Mouse (Mus musculus): Measurements from ENCODE around the gene Arhgef19. TPM values are rescaled to one million over a fixed set of nuclear protein-coding genes. Genes with fewer than 3 reads are reported as not detected.

Gene Arhgef19
- polyA plus RNA-seq, 1 experiment from 2014 or later, result 5.8 TPM

- WGBS, result 70% methylated on average over 2 of the region's 2 CpGs
- no peak for DNase-seq (ENCODE audit: low spot score)
- Histone ChIP-seq H3K27me3 (ENCODE audit: control insufficient read depth, insufficient read depth, low read length) (no peaks in the 10 kb centered on the region), H3K9ac (replicated peaks; ENCODE audit: low read length) (no peak overlapping the region), H3K36me3 (replicated peaks; ENCODE audit: control insufficient read depth, insufficient read depth, low read depth, low read length) (no peaks in the 10 kb centered on the region), H3K4me1 (ENCODE audit: control insufficient read depth, insufficient read depth, low read length) (no peaks in the 10 kb centered on the region), H3K4me2 (ENCODE audit: low read depth, low read length) (no peak overlapping the region), H3K9me3 (replicated peaks; ENCODE audit: control insufficient read depth, low read length) (no peaks in the 10 kb centered on the region), H3K4me3 (ENCODE audit: low read depth, low read length) (no peak overlapping the region), H3K27ac (replicated peaks; ENCODE audit: low read depth, low read length) (no peak overlapping the region)
- ATAC-seq (replicated peaks; ENCODE audit: insufficient number of reproducible peaks, low FRiP score, low TSS enrichment, low read depth), result no peak
Observed at GRCm38 (mm10) chr4:141221848-141222247, 17.5 kb upstream of the Arhgef19 start.

GRCm38 (mm10) chr4:141222752-141223151 is 16.5 kb upstream of the Arhgef19 start:
- Histone ChIP-seq H3K4me2 (ENCODE audit: low read depth, low read length) (no peak overlapping the region), H3K9ac (replicated peaks; ENCODE audit: low read length) (no peak overlapping the region), H3K4me3 (ENCODE audit: low read depth, low read length) (no peak overlapping the region), H3K36me3 (replicated peaks; ENCODE audit: control insufficient read depth, insufficient read depth, low read depth, low read length) (no peaks in the 10 kb centered on the region), H3K27ac (replicated peaks; ENCODE audit: low read depth, low read length) (no peak overlapping the region), H3K27me3 (ENCODE audit: control insufficient read depth, insufficient read depth, low read length) (no peaks in the 10 kb centered on the region), H3K4me1 (ENCODE audit: control insufficient read depth, insufficient read depth, low read length) (no peaks in the 10 kb centered on the region), H3K9me3 (replicated peaks; ENCODE audit: control insufficient read depth, low read length) (no peaks in the 10 kb centered on the region)
- no peak for ATAC-seq (replicated peaks; ENCODE audit: insufficient number of reproducible peaks, low FRiP score, low TSS enrichment, low read depth)
- DNase-seq (ENCODE audit: low spot score), result no peak
- 89% methylated on average over 5 of the region's 5 CpGs for WGBS

GRCm38 (mm10) chr4:141228687-141229086 is 10.6 kb upstream of the Arhgef19 start:
- ATAC-seq (replicated peaks; ENCODE audit: insufficient number of reproducible peaks, low FRiP score, low TSS enrichment, low read depth), result no peak
- no peak overlapping the region for H3K4me3 ChIP-seq (ENCODE audit: low read depth, low read length)
- H3K4me1 ChIP-seq (ENCODE audit: control insufficient read depth, insufficient read depth, low read length), result no peaks in the 10 kb centered on the region
- H3K27me3 ChIP-seq (ENCODE audit: control insufficient read depth, insufficient read depth, low read length), result no peaks in the 10 kb centered on the region
- H3K36me3 ChIP-seq (replicated peaks; ENCODE audit: control insufficient read depth, insufficient read depth, low read depth, low read length), result no peaks in the 10 kb centered on the region
- no peak overlapping the region for H3K4me2 ChIP-seq (ENCODE audit: low read depth, low read length)
- WGBS, result 85% methylated on average over 7 of the region's 7 CpGs
- no peaks in the 10 kb centered on the region for H3K9me3 ChIP-seq (replicated peaks; ENCODE audit: control insufficient read depth, low read length)
- H3K27ac ChIP-seq (replicated peaks; ENCODE audit: low read depth, low read length), result no peak overlapping the region
- no peak for DNase-seq (ENCODE audit: low spot score)
- H3K9ac ChIP-seq (replicated peaks; ENCODE audit: low read length), result no peak overlapping the region

GRCm38 (mm10) chr4:141233196-141233595 is 6.1 kb upstream of the Arhgef19 start:
- Histone ChIP-seq H3K9ac (replicated peaks; ENCODE audit: low read length) (no peak overlapping the region), H3K4me1 (ENCODE audit: control insufficient read depth, insufficient read depth, low read length) (no peaks in the 10 kb centered on the region), H3K36me3 (replicated peaks; ENCODE audit: control insufficient read depth, insufficient read depth, low read depth, low read length) (no peaks in the 10 kb centered on the region), H3K4me3 (ENCODE audit: low read depth, low read length) (no peak overlapping the region), H3K27ac (replicated peaks; ENCODE audit: low read depth, low read length) (no peak overlapping the region), H3K9me3 (replicated peaks; ENCODE audit: control insufficient read depth, low read length) (no peaks in the 10 kb centered on the region), H3K4me2 (ENCODE audit: low read depth, low read length) (no peak overlapping the region), H3K27me3 (ENCODE audit: control insufficient read depth, insufficient read depth, low read length) (no peaks in the 10 kb centered on the region)
- 88% methylated on average over 4 of the region's 4 CpGs for WGBS
- DNase-seq (ENCODE audit: low spot score) (no peak), ATAC-seq (replicated peaks; ENCODE audit: insufficient number of reproducible peaks, low FRiP score, low TSS enrichment, low read depth) (no peak)

- H3K36me3 ChIP-seq (replicated peaks; ENCODE audit: control insufficient read depth, insufficient read depth, low read depth, low read length), result no peaks in the 10 kb centered on the region
- DNase-seq (ENCODE audit: low spot score) (no peak), ATAC-seq (replicated peaks; ENCODE audit: insufficient number of reproducible peaks, low FRiP score, low TSS enrichment, low read depth) (no peak)
- no peaks in the 10 kb centered on the region for H3K9me3 ChIP-seq (replicated peaks; ENCODE audit: control insufficient read depth, low read length)
- peaks cover 3% of the 10 kb centered on the region; the same call in 1 of the 2 replicates for H3K4me1 ChIP-seq (ENCODE audit: control insufficient read depth, insufficient read depth, low read length)
- H3K4me3 ChIP-seq (ENCODE audit: low read depth, low read length), result no peak overlapping the region
- H3K4me2 ChIP-seq (ENCODE audit: low read depth, low read length), result no peak overlapping the region
- no peak overlapping the region for H3K27ac ChIP-seq (replicated peaks; ENCODE audit: low read depth, low read length)
- H3K9ac ChIP-seq (replicated peaks; ENCODE audit: low read length), result no peak overlapping the region
- whole genome bisulfite sequencing, result 73% methylated on average over 6 of the region's 6 CpGs
- H3K27me3 ChIP-seq (ENCODE audit: control insufficient read depth, insufficient read depth, low read length), result peaks cover 18% of the 10 kb centered on the region
Observed at GRCm38 (mm10) chr4:141235537-141236111, 3.7 kb upstream of the Arhgef19 start.

GRCm38 (mm10) chr4:141236856-141237255 is 2.4 kb upstream of the Arhgef19 start:
- no peaks in the 10 kb centered on the region for H3K36me3 ChIP-seq (replicated peaks; ENCODE audit: control insufficient read depth, insufficient read depth, low read depth, low read length)
- H3K9me3 ChIP-seq (replicated peaks; ENCODE audit: control insufficient read depth, low read length), result no peaks in the 10 kb centered on the region
- DNase-seq (ENCODE audit: low spot score), result no peak
- H3K4me3 ChIP-seq (ENCODE audit: low read depth, low read length), result no peak overlapping the region
- no peak overlapping the region for H3K4me2 ChIP-seq (ENCODE audit: low read depth, low read length)
- no peak for ATAC-seq (replicated peaks; ENCODE audit: insufficient number of reproducible peaks, low FRiP score, low TSS enrichment, low read depth)
- H3K4me1 ChIP-seq (ENCODE audit: control insufficient read depth, insufficient read depth, low read length), result peaks cover 3% of the 10 kb centered on the region; the same call in 1 of the 2 replicates
- peaks cover 30% of the 10 kb centered on the region for H3K27me3 ChIP-seq (ENCODE audit: control insufficient read depth, insufficient read depth, low read length)
- no peak overlapping the region for H3K27ac ChIP-seq (replicated peaks; ENCODE audit: low read depth, low read length)
- no peak overlapping the region for H3K9ac ChIP-seq (replicated peaks; ENCODE audit: low read length)
- WGBS, result 71% methylated on average over 3 of the region's 3 CpGs

GRCm38 (mm10) chr4:141238492-141239387 is 559 bp upstream of the Arhgef19 start:
- no peak overlapping the region; the same call in 1 of the 2 replicates for H3K9ac ChIP-seq (replicated peaks; ENCODE audit: low read length)
- ATAC-seq (replicated peaks; ENCODE audit: insufficient number of reproducible peaks, low FRiP score, low TSS enrichment, low read depth) (no peak), DNase-seq (ENCODE audit: low spot score) (no peak)
- H3K9me3 ChIP-seq (replicated peaks; ENCODE audit: control insufficient read depth, low read length), result no peaks in the 10 kb centered on the region
- H3K4me2 ChIP-seq (ENCODE audit: low read depth, low read length), result peak overlapping the region; percentile 58
- no peaks in the 10 kb centered on the region for H3K36me3 ChIP-seq (replicated peaks; ENCODE audit: control insufficient read depth, insufficient read depth, low read depth, low read length)
- H3K4me3 ChIP-seq (ENCODE audit: low read depth, low read length), result peak overlapping the region; percentile 36
- WGBS, result 4% methylated on average over 20 of the region's 20 CpGs
- peaks cover 42% of the 10 kb centered on the region for H3K27me3 ChIP-seq (ENCODE audit: control insufficient read depth, insufficient read depth, low read length)
- no peak overlapping the region for H3K27ac ChIP-seq (replicated peaks; ENCODE audit: low read depth, low read length)
- peaks cover 10% of the 10 kb centered on the region for H3K4me1 ChIP-seq (ENCODE audit: control insufficient read depth, insufficient read depth, low read length)

GRCm38 (mm10) chr4:141240617-141241016 is 1.3 kb downstream of the Arhgef19 start:
- ATAC-seq (replicated peaks; ENCODE audit: insufficient number of reproducible peaks, low FRiP score, low TSS enrichment, low read depth) (no peak), DNase-seq (ENCODE audit: low spot score) (peak; percentile 60)
- Histone ChIP-seq H3K27ac (replicated peaks; ENCODE audit: low read depth, low read length) (no peak overlapping the region), H3K4me3 (ENCODE audit: low read depth, low read length) (no peak overlapping the region), H3K4me1 (ENCODE audit: control insufficient read depth, insufficient read depth, low read length) (peaks cover 10% of the 10 kb centered on the region), H3K4me2 (ENCODE audit: low read depth, low read length) (no peak overlapping the region), H3K36me3 (replicated peaks; ENCODE audit: control insufficient read depth, insufficient read depth, low read depth, low read length) (no peaks in the 10 kb centered on the region), H3K9me3 (replicated peaks; ENCODE audit: control insufficient read depth, low read length) (no peaks in the 10 kb centered on the region), H3K9ac (replicated peaks; ENCODE audit: low read length) (no peak overlapping the region), H3K27me3 (ENCODE audit: control insufficient read depth, insufficient read depth, low read length) (peaks cover 55% of the 10 kb centered on the region)
- 3% methylated on average over 14 of the region's 14 CpGs for WGBS

Measured in embryonic facial prominence, embryonic 11.5 days (tissue).